Mouse (Mus musculus): Measurements from ENCODE around the gene Syne1.

Gene Syne1

GRCm38 (mm10) chr10:5070941-5071231, 480.4 kb downstream of the Syne1 start:
- DNase-seq (ENCODE audit: low read depth, low spot score), result no peak

- DNase-seq (ENCODE audit: low read depth, low spot score), result no peak
These were observed 480.9 kb downstream of the Syne1 start for GRCm38 (mm10) chr10:5070168-5070940.

DNA sequence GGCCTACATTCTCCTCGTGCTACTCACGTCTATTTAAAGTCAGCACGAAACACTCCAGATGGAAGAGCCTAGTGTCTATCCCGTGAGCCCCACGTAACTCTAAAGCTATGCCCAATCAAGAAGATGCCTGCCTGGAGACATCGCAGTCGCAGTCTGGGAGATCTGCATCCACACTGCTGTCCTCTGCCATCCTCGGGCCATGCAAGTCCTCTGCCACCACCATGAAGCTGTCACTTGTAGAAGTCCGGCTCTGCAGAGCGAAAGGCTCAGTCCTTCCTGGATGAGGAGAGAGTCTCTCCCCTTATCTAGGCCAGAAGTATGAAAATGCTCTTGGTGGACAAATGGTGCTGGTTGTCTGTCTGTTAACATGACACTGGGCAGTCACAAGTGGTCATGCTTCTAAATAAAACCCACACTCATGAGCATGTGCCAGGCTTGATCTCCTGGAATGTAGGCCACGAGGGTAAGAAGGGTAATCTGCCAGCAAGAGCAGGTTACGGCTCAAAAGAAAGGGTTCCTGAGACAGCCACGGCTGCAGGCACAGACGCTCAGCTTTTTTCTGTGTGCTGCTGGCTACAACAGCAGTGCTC, 482.5 kb downstream of the Syne1 start, which contains the start of gene Gm10097:
Gene Gm10097, plus strand, starts transcription at position 517 of the 590 bp plus-strand sequence.
- no peak for DNase-seq (ENCODE audit: low read depth, low spot score)

DNA sequence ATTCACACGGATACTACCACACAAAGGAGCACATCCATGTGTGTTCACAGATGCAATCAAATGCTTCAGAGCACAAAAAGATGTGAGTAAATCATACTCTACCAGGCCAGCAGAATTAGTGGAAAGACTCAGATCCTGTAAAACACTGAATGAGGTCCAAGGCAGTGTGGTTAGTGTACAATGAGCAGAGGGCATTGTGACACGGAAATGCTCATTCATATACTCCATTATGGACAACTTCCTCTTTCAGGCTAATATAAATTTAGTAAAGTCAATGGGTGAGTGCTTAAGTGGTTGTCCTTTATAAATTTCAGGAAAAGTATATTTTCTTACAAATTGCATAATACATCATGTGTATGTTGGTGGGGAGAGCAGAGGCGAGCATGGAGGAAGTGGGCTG, 484.2 kb downstream of the Syne1 start:
- DNase-seq (ENCODE audit: low read depth, low spot score), result no peak

GRCm38 (mm10) chr10:5059983-5060382, 491.3 kb downstream of the Syne1 start:
- DNase-seq (ENCODE audit: low read depth, low spot score), result no peak

DNA sequence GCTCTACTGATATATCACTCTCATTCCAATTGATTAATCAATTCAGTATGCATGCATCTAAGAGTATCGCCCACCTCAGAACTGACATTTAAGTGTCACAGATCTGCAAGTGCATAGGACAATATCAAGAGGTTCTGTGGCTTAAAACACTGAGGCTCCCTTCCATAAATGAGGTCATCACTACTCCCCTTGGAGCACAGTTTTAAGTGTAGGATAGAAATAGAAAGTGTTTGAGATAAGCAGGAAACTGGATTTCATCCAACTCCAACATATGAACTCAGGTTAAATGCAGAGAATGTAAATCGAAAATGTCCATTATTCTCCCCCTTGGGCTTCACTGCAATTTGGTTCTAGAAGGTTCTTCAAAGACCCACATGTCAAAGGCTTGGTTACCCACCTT, 492.4 kb downstream of the Syne1 start:
- no peak for DNase-seq (ENCODE audit: low read depth, low spot score)

- DNase-seq (ENCODE audit: low read depth, low spot score), result no peak
These were observed 493.6 kb downstream of the Syne1 start for GRCm38 (mm10) chr10:5057661-5058060.

DNA sequence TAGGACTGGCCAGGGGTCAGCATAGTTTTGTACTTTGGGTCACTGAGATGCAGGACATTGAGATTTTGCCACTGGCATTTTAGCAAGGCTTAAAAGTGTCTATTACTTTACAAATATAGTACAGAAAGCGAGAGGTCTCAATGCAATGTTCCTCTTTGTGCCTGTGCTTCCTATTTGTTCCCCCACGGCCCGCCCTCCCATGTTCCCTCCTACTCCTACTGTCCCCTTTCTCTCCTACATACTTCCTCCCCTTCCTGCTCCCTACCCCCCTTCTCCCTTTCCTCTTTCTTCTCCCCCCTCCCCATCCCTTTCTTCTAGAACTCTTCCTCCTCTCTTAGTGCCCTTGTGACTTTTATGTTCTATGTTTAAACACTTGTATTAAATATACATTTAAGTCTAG, 494.3 kb downstream of the Syne1 start:
- no peak for DNase-seq (ENCODE audit: low read depth, low spot score)

GRCm38 (mm10) chr10:5056243-5056735, 495.0 kb downstream of the Syne1 start:
- DNase-seq (ENCODE audit: low read depth, low spot score), result no peak

GRCm38 (mm10) chr10:5045671-5046070, 505.6 kb downstream of the Syne1 start:
- no peak for DNase-seq (ENCODE audit: low read depth, low spot score)

- DNase-seq (ENCODE audit: low read depth, low spot score), result no peak
These were observed 506.1 kb downstream of the Syne1 start for GRCm38 (mm10) chr10:5045213-5045612.

DNA sequence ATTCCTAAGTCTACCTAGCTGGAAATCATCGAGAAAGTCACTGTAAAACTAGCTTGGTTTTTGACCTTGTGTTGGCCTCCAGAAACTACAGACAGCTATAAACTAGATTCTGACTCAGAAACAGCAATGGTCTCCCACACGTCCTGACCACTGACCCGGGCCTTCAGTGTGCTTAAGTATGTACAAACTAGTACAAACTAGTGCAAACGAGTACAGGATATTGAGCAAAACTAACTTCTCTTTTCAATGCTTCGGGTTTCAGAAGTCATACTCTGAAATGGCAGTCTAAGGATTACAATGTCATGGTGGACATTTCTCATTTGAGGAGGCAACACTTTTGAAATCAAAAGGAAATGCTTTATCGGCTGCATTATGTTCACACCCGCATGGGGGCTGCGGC, 506.8 kb downstream of the Syne1 start:
- no peak for DNase-seq (ENCODE audit: low read depth, low spot score)

- DNase-seq (ENCODE audit: low read depth, low spot score), result no peak
These were observed 510.0 kb downstream of the Syne1 start for GRCm38 (mm10) chr10:5041254-5041653.

DNA sequence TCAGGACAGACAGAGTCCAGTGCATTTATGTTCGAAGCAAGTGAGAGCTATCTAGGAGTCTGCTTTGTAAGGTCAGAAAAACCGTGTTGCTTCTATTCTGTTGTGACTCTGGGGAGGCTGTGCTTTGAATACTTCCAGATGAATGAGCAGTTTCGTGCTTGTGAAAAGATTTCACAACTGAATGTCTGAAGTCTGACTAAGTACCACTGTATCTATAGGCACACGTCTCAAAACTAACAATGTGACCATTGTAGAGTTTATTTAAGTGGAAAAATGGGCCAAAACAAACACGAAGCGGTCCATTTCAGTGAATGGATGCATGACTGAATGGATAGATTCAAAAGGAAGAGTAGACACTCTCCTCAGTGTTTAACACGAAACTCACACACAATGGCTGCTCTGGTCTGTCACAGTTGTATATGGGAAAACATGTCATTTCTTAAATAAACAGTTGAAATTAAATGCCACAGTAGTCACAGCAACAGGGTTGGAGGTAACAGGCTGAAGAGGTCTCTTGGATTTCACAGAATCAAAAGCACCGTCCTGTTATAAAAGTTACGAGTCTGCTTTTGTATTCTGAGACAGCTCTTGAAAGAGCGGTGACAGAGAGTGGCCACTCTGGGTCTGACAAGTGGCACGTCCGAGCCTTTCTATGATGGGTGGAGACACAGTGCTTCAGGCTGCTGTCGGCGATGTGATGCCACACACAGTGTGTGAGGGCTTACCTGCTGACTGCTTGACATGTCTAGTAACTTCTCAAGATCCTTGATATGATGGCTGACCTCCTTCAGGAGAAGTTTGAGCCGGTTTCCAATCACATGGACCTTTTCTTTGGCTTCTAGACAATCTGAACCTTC, 518.9 kb downstream of the Syne1 start:
- DNase-seq (ENCODE audit: low read depth, low spot score), result no peak

DNA sequence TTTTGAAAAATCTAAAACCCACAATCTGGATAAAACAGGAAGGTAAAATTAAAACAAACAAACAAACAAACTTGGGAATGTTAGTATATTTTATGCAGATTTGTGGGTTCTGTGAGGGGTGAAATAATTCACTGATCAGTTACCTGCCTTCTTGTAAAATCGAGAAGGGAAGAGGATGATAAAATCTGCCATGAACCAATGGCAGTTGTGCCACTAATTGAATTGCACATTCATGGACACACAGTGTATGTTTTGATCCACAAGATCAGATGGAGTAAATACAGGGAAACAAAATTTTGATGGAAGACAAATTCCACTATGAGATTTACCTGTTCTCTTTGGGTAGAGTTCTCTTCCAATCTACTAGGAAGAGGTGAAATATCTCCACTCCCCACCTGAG, 521.4 kb downstream of the Syne1 start:
- DNase-seq (ENCODE audit: low read depth, low spot score), result no peak

- DNase-seq (ENCODE audit: low read depth, low spot score), result no peak
These were observed 522.1 kb downstream of the Syne1 start for GRCm38 (mm10) chr10:5029161-5029560.

- no peak for DNase-seq (ENCODE audit: low read depth, low spot score)
These were observed 523.0 kb downstream of the Syne1 start for GRCm38 (mm10) chr10:5028301-5028700.

- DNase-seq (ENCODE audit: low read depth, low spot score), result no peak
These were observed 524.1 kb downstream of the Syne1 start for GRCm38 (mm10) chr10:5027208-5027607.

DNA sequence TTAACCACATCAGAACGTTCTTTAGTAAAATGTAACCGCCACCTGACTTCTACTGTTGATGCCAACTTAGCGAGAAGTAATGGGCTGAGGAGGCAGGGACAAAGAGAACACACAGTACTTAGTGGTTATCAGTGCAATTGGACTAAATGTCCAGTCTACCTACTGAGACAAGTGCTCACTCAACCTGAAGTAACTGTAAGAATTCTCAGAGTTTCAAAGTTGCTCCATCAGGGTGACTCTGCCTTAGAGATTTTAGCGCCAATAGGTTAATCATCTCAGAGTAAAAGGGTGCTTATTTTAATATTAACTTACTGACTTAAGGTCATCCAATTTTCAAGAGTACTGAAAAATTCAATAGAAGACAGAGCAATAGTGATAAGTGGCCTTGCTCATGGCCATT, 525.4 kb downstream of the Syne1 start:
- DNase-seq (ENCODE audit: low read depth, low spot score), result no peak

DNA sequence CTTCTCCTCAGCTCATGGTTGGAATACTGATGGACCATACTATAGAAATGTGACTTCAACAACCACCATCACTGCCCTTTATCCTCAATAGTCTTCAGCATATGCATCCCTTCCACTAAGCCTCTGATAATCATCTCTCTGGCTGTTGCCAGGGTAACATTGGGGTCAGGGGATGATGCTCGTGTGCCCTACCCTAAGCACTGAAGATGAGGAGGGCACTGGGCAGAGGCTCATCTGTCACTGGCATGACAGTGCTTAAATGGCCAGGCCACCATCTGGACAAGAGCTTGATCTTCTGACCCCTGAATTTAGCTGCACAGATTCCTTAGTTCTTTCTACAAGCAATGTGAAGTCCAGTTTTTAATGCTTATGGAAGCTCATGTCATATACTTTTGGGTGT, 534.1 kb downstream of the Syne1 start:
- no peak for DNase-seq (ENCODE audit: low read depth, low spot score)

DNA sequence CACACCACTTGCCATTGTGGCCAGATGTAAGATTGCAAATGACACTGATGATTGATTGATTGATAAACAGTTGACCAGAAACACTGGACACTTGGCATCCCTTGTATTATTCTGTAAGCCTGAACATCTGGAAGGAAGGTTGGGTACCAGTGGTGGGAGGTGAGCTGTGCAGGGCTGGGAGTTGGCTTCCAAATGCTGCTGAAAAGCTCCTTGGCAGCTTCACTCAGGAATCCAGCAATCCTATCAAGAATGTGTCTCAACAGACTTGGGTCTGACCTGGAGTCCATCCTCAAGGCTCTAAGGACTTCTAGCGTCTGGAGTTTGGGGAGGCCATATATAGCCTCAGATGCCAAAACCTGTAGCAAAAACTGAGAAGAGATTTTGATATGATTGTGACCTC, 536.3 kb downstream of the Syne1 start:
- DNase-seq (ENCODE audit: low read depth, low spot score), result no peak

DNA sequence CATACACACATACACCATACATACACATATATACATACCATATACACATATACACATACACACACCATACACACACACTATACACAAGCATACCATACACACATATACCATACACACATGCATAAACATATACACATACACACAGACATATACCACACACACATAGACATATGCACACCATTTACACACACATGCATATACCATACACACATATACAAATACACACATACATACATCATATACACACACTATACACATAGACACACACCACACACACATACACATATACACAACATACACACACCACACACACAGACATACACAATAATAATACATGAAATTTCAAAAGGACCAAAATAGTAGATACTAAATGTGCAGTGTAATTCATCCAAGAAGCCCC, 539.3 kb downstream of the Syne1 start:
- DNase-seq (ENCODE audit: low read depth, low spot score), result no peak
